Mouse (Mus musculus) A20 (cell line): ENCODE measurements around the gene Cib4.

Source experiments
- DNase-seq: peaks from one replicate; pipeline ENCODE4 v3.0.0-alpha.2; 2011; ENCODE audit warnings: low read depth, low spot score

Cib4 gene

GRCm38 (mm10) chr5:30440308-30440906 lies 105.2 kb downstream of the Cib4 start:
- DNase-seq: no peak

GRCm38 (mm10) chr5:30438931-30439330 lies 106.7 kb downstream of the Cib4 start:
- DNase-seq: peak; percentile 14
